Mouse (Mus musculus): ENCODE results near the gene Gm10260. TPM values are rescaled to one million over a fixed set of nuclear protein-coding genes. Genes with fewer than 3 reads are reported as not detected.
A peak's percentile ranks its signal among the peaks of the same experiment; 100 is the strongest.

Gene Gm10260
- 10 to 100 TPM; 82.9 to 84.4 TPM for total RNA-seq (2021)
- long read RNA-seq, partial matches to known transcripts = 0 of 2 reads
- long read RNA-seq, other reads (novel, unspliced or antisense) = 0 of 2 reads

DNA sequence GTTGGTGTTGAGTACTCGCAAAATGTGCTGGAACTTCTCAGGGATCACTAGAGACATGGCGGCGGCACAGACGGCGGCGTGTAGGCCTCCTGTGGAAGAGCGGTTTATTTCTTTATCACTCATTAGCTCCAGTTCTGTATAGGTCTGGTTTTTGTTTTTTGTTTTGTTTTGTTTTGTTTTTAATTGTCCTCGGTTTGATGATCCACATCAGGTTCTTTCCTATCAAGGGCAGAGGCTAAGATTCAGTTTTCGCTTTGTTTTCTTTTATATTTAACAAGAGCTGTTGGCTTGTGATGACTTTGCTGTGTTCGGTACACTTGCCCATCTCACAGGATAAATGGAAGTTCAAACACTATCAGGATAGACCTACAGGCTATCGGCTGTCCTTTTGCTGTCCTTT, at the start of gene Gm10260:
Gm10260 (minus strand) TSS at position 101 of the 400 bp plus-strand sequence.
- no peak for DNase-seq (ENCODE audit: low spot score in 2 of 2)

- DNase-seq (ENCODE audit: low spot score in 2 of 2) = no peak
These were observed 49.4 kb upstream of the Gm10260 start for GRCm38 (mm10) chr13:97809828-97810227.

- DNase-seq (ENCODE audit: low spot score in 2 of 2) = peak; percentile 67 to 80
These were observed 45.5 kb upstream of the Gm10260 start for GRCm38 (mm10) chr13:97805907-97806306.

GRCm38 (mm10) chr13:97802386-97802785, 42.0 kb upstream of the Gm10260 start:
- DNase-seq (ENCODE audit: low spot score in 2 of 2) = no peak

GRCm38 (mm10) chr13:97797462-97797861, 37.0 kb upstream of the Gm10260 start:
- DNase-seq (ENCODE audit: low spot score in 2 of 2) = no peak

DNA sequence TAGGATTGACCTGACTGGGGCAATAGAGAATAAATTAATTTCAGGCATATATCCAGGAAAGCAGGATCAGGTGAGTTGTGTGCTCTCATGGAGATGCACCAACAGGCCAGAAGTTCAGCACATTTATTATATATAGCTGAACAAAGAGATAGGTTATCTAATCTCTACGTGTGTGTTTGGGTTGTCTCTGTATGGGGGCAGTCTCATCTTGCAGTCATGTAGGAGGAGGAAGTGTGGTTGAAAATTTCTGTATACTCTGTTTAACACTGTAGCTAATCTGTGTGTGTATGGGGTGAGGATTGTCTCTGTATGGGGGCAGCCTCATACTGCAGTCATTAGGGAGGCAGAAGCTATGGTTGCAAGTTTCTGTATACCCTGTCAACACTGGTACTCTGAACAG, 34.3 kb upstream of the Gm10260 start:
- DNase-seq (ENCODE audit: low spot score in 2 of 2) = no peak

GRCm38 (mm10) chr13:97793932-97794331, 33.5 kb upstream of the Gm10260 start:
- DNase-seq (ENCODE audit: low spot score in 2 of 2) = no peak

DNA sequence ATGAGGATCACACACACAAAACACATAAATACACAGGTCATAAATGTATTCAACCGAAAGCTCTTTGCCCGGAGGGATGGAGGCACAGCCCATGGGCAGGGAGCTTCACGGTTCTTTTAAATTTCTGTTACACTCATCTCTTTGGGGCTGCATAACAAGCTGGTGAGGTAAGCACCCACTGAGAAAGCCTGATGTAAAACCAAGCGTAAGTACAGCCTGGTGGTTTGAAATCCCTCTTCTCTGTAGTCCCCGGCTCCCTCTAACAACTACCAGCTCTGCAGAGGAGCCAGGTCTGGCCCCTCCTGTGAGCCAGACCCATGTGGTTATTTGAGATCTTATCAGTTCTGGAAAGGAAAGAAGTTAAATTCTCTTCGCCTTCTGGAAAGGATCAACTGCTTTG, 31.2 kb upstream of the Gm10260 start:
- no peak for DNase-seq (ENCODE audit: low spot score in 2 of 2)

- no peak for DNase-seq (ENCODE audit: low spot score in 2 of 2)
These were observed 29.5 kb upstream of the Gm10260 start for GRCm38 (mm10) chr13:97789782-97790450.

DNA sequence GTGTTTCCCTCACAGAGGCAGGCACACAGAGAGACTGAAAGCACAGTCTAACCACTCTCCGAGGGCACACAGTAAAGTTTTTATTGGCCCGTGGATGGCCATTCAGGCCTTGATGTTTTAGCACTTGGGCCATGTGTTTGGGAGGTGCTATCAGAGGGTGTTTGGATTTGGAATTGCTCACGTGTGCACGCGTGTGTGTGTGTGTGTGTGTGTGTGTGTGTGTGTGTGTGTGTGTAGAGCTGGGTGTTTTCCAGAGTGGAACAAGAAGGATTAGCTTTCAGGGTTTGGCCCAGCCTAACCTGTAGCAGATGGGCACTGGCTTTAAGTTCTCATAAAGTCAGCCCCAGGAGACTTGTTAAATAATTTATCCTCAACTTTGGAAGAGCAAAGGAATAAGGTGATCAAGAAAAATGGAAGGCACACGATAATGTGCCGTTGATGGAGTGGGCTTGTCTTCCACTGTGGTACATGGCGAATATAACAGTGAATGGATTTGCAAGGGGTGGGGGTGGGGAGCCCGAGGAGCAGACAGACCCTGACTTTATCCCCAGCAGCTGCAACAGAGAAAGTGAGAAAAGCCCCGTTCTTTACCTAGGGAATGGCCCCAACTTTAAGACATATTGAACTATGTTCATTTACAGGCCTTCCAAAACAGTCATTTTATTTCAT, 24.9 kb upstream of the Gm10260 start:
- no peak for DNase-seq (ENCODE audit: low spot score in 2 of 2)

- DNase-seq (ENCODE audit: low spot score in 2 of 2) = peak; percentile 36 to 59
These were observed 23.2 kb upstream of the Gm10260 start for GRCm38 (mm10) chr13:97783423-97784143.

- no peak for DNase-seq (ENCODE audit: low spot score in 2 of 2)
These were observed 21.6 kb upstream of the Gm10260 start for GRCm38 (mm10) chr13:97782063-97782462.

DNA sequence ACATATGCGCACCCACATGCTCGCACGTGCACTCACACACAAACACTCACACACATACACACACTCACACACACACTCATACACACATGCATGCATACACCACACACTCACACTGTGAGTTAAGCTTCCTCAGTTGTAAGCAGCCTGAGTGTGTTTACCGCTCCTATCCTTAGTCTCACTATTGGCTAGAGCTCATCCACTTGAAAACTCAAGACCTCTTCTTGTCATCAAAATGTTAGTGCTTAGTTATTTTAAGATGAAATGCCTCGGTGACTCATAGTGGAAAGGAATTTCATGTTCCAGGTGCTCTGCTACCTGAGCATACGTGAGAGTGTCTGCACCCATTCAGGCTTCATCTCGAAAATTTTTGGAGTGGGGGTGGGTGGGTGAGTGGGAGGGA, 21.2 kb upstream of the Gm10260 start:
- no peak for DNase-seq (ENCODE audit: low spot score in 2 of 2)

- no peak for DNase-seq (ENCODE audit: low spot score in 2 of 2)
These were observed 20.1 kb upstream of the Gm10260 start for GRCm38 (mm10) chr13:97780556-97780955.

GRCm38 (mm10) chr13:97779657-97780445, 19.4 kb upstream of the Gm10260 start:
- no peak for DNase-seq (ENCODE audit: low spot score in 2 of 2)

GRCm38 (mm10) chr13:97778698-97779194, 18.3 kb upstream of the Gm10260 start:
- DNase-seq (ENCODE audit: low spot score in 2 of 2) = peak in 1 of 2 experiments; percentile 37

DNA sequence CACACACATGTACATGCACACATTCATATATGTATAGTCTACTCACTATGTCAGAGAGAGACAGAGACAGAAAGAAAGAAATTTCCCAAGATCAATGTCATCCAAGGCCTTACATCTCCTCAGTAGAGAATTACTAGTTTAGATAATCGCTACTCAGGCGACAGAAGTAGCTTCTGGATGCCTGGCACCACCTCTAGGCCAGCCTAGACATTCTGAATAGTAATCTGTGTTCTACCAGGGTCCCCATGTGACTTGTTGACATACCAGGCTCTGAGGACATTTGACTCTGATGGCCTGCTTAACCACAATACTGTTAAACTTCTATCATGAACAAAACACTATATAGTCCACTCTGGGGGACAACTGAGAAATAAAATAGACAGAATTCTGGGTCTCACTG, 17.2 kb upstream of the Gm10260 start:
- DNase-seq (ENCODE audit: low spot score in 2 of 2) = no peak

DNA sequence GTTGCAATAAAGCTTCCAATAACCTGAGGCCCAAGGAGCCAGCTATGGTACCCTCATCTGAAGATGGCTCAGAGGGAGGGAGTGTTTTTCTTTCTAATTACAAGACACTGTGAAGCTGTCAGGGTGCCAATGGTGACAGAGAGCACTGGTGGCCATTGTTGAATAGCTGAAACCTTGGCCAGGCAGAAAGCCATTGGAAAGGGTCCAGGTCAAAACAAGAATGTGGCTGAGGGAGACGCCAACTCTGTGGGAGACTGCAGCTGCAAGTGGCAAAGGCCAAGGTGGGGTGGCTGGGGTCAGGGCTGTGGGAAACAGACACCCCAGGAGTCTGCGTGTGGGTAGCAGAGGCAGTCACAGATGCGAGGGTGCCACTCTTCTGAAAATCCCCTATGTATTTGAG, 16.3 kb upstream of the Gm10260 start:
- DNase-seq (ENCODE audit: low spot score in 2 of 2) = peak in 1 of 2 experiments; percentile 39

- DNase-seq (ENCODE audit: low spot score in 2 of 2) = no peak
These were observed 15.5 kb upstream of the Gm10260 start for GRCm38 (mm10) chr13:97775907-97776306.

DNA sequence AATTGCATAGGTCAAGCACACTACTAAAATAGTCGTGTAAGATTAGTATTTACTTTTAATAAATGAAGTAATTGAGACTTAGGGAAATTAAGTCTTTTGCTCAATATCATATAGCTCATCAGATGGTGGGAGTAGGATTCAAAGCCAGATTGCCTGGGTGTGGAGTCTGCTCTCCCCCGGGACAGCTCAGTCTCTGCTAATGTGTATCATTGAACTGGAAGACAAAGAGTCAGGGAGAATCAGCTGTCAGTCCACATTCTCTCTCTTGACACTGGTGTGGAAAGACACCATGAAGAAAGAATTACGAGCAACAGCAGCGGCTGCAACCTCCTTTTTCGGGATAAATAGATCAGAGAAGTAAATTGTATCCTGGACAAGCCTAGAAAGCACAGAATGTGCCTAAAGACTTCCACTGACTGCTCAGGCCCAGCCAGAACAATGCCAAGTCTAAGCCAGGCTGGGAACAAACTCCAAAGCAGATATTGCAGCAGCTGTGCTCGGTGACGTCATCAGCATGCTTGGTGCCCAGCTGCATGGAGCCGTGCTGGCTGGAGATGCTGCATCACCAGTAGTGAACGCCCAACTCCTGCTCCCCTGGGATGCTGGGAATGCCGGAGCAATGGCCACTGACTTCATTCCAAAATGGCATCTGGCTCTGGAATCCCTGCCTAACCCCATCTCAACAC, 14.5 kb upstream of the Gm10260 start:
- peak; percentile 44 to 75 for DNase-seq (ENCODE audit: low spot score in 2 of 2)
